Mouse (Mus musculus) G1E (cell line): Measurements from ENCODE around the gene Ap3d1.

Source experiments
- CTCF ChIP-seq: IDR thresholded peaks from 2 replicates; pipeline ENCODE4 v1.5.1; 2012; ENCODE audit warnings: low read depth, low read length, inconsistent platforms, mixed read lengths
- GATA1 ChIP-seq: IDR thresholded peaks from 2 replicates; pipeline ENCODE4 v1.6.1; 2012; ENCODE audit warnings: borderline replicate concordance, low read length, inconsistent platforms, mixed read lengths
- POLR2AphosphoS5 ChIP-seq: IDR thresholded peaks from 2 replicates; pipeline ENCODE4 v1.6.1; 2012; ENCODE audit warnings: low read depth, low read length, inconsistent platforms; ENCODE audit not compliant: insufficient replicate concordance
- TAL1 ChIP-seq: conservative IDR thresholded peaks from 2 replicates; pipeline ENCODE4 v1.6.1; 2012; ENCODE audit warnings: low read depth, low read length, inconsistent platforms, mixed read lengths

DNA sequence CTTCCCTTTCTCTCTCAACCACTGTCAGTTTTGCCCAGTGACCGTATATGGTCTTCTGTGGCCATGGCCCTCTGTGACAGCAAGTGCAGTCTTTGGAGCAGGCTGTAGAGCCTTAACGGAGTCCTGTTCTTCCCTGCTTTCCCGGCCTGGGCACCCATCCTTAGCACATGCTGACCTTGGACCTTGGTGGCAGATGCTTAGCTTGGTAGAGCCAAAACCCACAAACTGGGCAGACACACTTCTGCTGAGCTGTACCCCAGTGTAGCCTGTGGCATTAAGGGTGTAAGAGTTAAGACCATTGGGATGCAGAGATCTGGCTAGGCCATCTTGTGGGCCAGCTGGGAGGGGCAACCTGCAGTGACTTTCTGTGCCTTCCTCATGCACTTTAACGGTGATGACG, 31.8 kb upstream of the Ap3d1 start:
- TF ChIP-seq TAL1: no peak
- TF ChIP-seq POLR2AphosphoS5: no peak
- no peak for TF ChIP-seq CTCF
- TF ChIP-seq GATA1: no peak
